Mouse (Mus musculus) activated CD4-positive, CD25-positive, alpha-beta regulatory T cell, adult 4 months (primary cell): Measurements from ENCODE around the gene Usp36. TPM values are rescaled to one million over a fixed set of nuclear protein-coding genes. Genes with fewer than 3 reads are reported as not detected.
A peak's percentile ranks its signal among the peaks of the same experiment; 100 is the strongest.

ENCODE experiments used
- ATAC-seq: one replicate; pipeline ENCODE4 v1.8.0; 2017
- polyA plus RNA-seq, 2 experiments: library from polyadenylated mRNA; unstranded; fragments of 100-300 nt; shearing (Covaris generic); gene quantifications; one replicate each; pipeline ENCODE4 v1.2.1; 2017

Gene Usp36
- polyA plus RNA-seq, 2 experiments from 2014 or later, result 15.6 to 15.8 TPM

GRCm38 (mm10) chr11:118297967-118298366 is 7.9 kb upstream of the Usp36 start:
- no peak for ATAC-seq

GRCm38 (mm10) chr11:118295026-118295425 is 5.0 kb upstream of the Usp36 start:
- ATAC-seq, result no peak

GRCm38 (mm10) chr11:118292671-118293070 is 2.6 kb upstream of the Usp36 start:
- no peak for ATAC-seq

GRCm38 (mm10) chr11:118289562-118289961 is 482 bp downstream of the Usp36 start:
- no peak for ATAC-seq

GRCm38 (mm10) chr11:118289037-118289511 is 970 bp downstream of the Usp36 start:
- ATAC-seq, result no peak

GRCm38 (mm10) chr11:118287573-118287972 is 2.5 kb downstream of the Usp36 start:
- ATAC-seq, result no peak

- no peak for ATAC-seq
Measured at GRCm38 (mm10) chr11:118286434-118286833, 3.6 kb downstream of the Usp36 start.

GRCm38 (mm10) chr11:118285791-118286190 is 4.3 kb downstream of the Usp36 start:
- no peak for ATAC-seq

- ATAC-seq, result no peak
Measured at GRCm38 (mm10) chr11:118280218-118280617, 9.8 kb downstream of the Usp36 start.

- no peak for ATAC-seq
Measured at GRCm38 (mm10) chr11:118276328-118276727, 13.7 kb downstream of the Usp36 start.

- no peak for ATAC-seq
Measured at GRCm38 (mm10) chr11:118275092-118275491, 15.0 kb downstream of the Usp36 start.

GRCm38 (mm10) chr11:118269827-118270226 is 20.2 kb downstream of the Usp36 start:
- ATAC-seq, result no peak

GRCm38 (mm10) chr11:118266666-118267046 is 23.4 kb downstream of the Usp36 start:
- ATAC-seq, result peak; percentile 60

- ATAC-seq, result peak; percentile 23
Measured at GRCm38 (mm10) chr11:118266044-118266665, 23.9 kb downstream of the Usp36 start.

GRCm38 (mm10) chr11:118265621-118266020 is 24.4 kb downstream of the Usp36 start:
- ATAC-seq, result no peak

GRCm38 (mm10) chr11:118263146-118263545 is 26.9 kb downstream of the Usp36 start:
- ATAC-seq, result no peak

GRCm38 (mm10) chr11:118260081-118260480 is 30.0 kb downstream of the Usp36 start:
- peak; percentile 88 for ATAC-seq

- ATAC-seq, result peak; percentile 64
Measured at GRCm38 (mm10) chr11:118259580-118259979, 30.5 kb downstream of the Usp36 start.

GRCm38 (mm10) chr11:118256371-118256770 is 33.7 kb downstream of the Usp36 start:
- ATAC-seq, result no peak

- ATAC-seq, result no peak
Measured at GRCm38 (mm10) chr11:118254159-118254951, 35.7 kb downstream of the Usp36 start.

GRCm38 (mm10) chr11:118253447-118254158 is 36.4 kb downstream of the Usp36 start:
- no peak for ATAC-seq

- ATAC-seq, result no peak
Measured at GRCm38 (mm10) chr11:118249012-118249383, 41.0 kb downstream of the Usp36 start.
